23 mouse cellular contexts compared by ENCODE assay signal in the genomic region with DNA sequence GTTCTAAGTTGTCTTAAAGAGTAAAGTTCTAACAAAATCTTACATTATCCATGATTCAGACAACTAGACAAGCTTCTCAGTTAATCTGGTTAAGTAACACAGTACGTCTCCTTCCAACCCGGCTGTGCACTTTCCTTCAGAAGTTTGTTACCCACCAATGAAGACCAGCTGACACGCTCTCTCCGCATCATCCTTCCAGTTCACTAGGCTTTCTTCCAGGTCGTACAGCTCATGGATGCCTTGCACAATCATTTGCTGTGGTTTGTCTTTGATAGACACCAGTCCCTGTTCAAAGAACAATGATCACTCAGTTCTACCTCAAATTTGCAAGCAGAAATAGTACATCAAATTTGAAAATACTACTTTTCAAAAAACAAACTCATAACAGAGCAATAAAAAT. TPM values are rescaled to one million over a fixed set of nuclear protein-coding genes. Genes with fewer than 3 reads are reported as not detected.
"Had no signal": no experiment of that assay in that cellular context is flagged by ENCODE, and none has a peak within 500 bp of the region (broad histone marks: within the 10 kb centered on the region; RNA-seq: fewer than 3 reads in every experiment).

No protein-coding gene starts in this region.

- H3K4me3 ChIP-seq: lung, embryonic 15.5 days; megakaryocyte, embryonic 14.5 days; midbrain, embryonic 13.5 days; midbrain, embryonic 15.5 days; neural tube, embryonic 12.5 days; stomach, embryonic 15.5 days had no signal

- DNase-seq: lung, postnatal 14 days; lung, postnatal 36 days; right cerebral cortex, postnatal 14 days; thymus, adult 2 months; thymus, postnatal 25 days; thymus, postnatal 4 days had no signal

- H3K27ac ChIP-seq: lung, embryonic 15.5 days; macrophage; midbrain, embryonic 13.5 days; midbrain, embryonic 15.5 days; neural tube, embryonic 12.5 days; stomach, embryonic 15.5 days; stomach, postnatal 0 days had no signal

- H3K4me2 ChIP-seq: lung, embryonic 15.5 days; midbrain, embryonic 11.5 days; midbrain, embryonic 13.5 days; midbrain, embryonic 15.5 days; neural tube, embryonic 12.5 days; stomach, embryonic 15.5 days had no signal

- ATAC-seq: lung, postnatal 0 days; midbrain, embryonic 13.5 days; midbrain, embryonic 15.5 days had no signal

- H3K27me3 ChIP-seq: lung, embryonic 15.5 days; megakaryocyte, embryonic 14.5 days; midbrain, embryonic 13.5 days; midbrain, embryonic 15.5 days; neural tube, embryonic 12.5 days; stomach, embryonic 15.5 days had no signal

- H3K9ac ChIP-seq: lung, embryonic 15.5 days; midbrain, embryonic 13.5 days; midbrain, embryonic 15.5 days; neural tube, embryonic 12.5 days; stomach, embryonic 15.5 days had no signal

- H3K9me3 ChIP-seq: lung, embryonic 15.5 days; megakaryocyte, embryonic 14.5 days; midbrain, embryonic 13.5 days; midbrain, embryonic 15.5 days; neural tube, embryonic 12.5 days; stomach, embryonic 15.5 days had no signal

- H3K4me1 ChIP-seq: lung, embryonic 15.5 days; midbrain, embryonic 13.5 days; midbrain, embryonic 15.5 days; neural tube, embryonic 12.5 days; stomach, embryonic 15.5 days had no signal

RNA-seq across cellular contexts. Expression of a gene that starts 19.9 kb away (rescaled TPM):
- total RNA-seq: midbrain, postnatal 0 days; monocyte, adult 5-6 weeks had no signal
- polyA plus RNA-seq: lung, embryonic 15.5 days; macrophage; midbrain, postnatal 0 days; neural tube, embryonic 12.5 days; neural tube, embryonic 14.5 days; stomach, embryonic 15.5 days; stomach, postnatal 0 days; testis, adult 2 months; thymus, adult 2 months; urinary bladder, adult 2 months had no signal

RNA-seq across cellular contexts. Expression of a gene that starts 59.2 kb away (rescaled TPM):
- total RNA-seq: megakaryocyte progenitor cell, adult 5-6 weeks; monocyte, adult 5-6 weeks; neutrophil, adult 5-6 weeks had no signal
